Mouse (Mus musculus) kidney, embryonic 16.5 days (tissue): ENCODE data around the gene Map2. TPM values are rescaled to one million over a fixed set of nuclear protein-coding genes. Genes with fewer than 3 reads are reported as not detected.

Source experiments
- ATAC-seq: fragments of 200-750 bp; cut with Nextera tagmentation; 2 replicates; pipeline ENCODE4 v1.8.0; 2017; ENCODE audit warnings: moderate TSS enrichment; ENCODE audit not compliant: low FRiP score, low TSS enrichment
- H3K27ac ChIP-seq: fragments of 300-500 bp; sonication (generic); 2 replicates; pipeline ENCODE4 v1.5.1; 2014; ENCODE audit warnings: low read length
- H3K27me3 ChIP-seq: fragments of 300-500 bp; sonication (generic); 2 replicates; pipeline ENCODE4 v1.6.1; 2014; ENCODE audit warnings: low read length, control low read depth, mixed read lengths; ENCODE audit not compliant: insufficient read depth
- H3K36me3 ChIP-seq: fragments of 300-500 bp; sonication (generic); 2 replicates; pipeline ENCODE4 v1.6.1; 2014; ENCODE audit warnings: low read length, control low read depth, mixed read lengths; ENCODE audit not compliant: insufficient read depth
- H3K4me1 ChIP-seq: fragments of 300-500 bp; sonication (generic); 2 replicates; pipeline ENCODE4 v1.6.1; 2014; ENCODE audit warnings: low read length, control low read depth, mixed read lengths; ENCODE audit not compliant: insufficient read depth
- H3K4me2 ChIP-seq: fragments of 300-500 bp; sonication (generic); replicated peaks from 2 replicates; pipeline ENCODE4 v1.6.1; 2014; ENCODE audit warnings: low read depth, low read length
- H3K4me3 ChIP-seq: fragments of 300-500 bp; sonication (generic); 2 replicates; pipeline ENCODE4 v1.5.1; 2014; ENCODE audit warnings: mild to moderate bottlenecking, low read length
- H3K9ac ChIP-seq: fragments of 300-500 bp; sonication (generic); replicated peaks from 2 replicates; pipeline ENCODE4 v1.6.1; 2014; ENCODE audit warnings: low read length
- H3K9me3 ChIP-seq: fragments of 300-500 bp; sonication (generic); 2 replicates; pipeline ENCODE4 v1.6.1; 2016; ENCODE audit warnings: low read length, control low read depth
- WGBS: fragments of 180-500 bp; shearing (Covaris S2); extraction: QIAGEN DNeasy Blood & Tissue Kit; methylation state at CpG from one replicate; pipeline ENCODE4 v1.1.7; 2014; 5-methylcytosine and 5-hydroxymethylcytosine counted together
- polyA plus RNA-seq: library from polyadenylated mRNA; unstranded; fragments of >200 nt; fragmentation: Nextera tagmentation; extraction: Ambion mirVana; gene quantifications from 2 replicates; pipeline ENCODE4 v1.2.1, GENCODE M21; 2015

Gene Map2
- polyA plus RNA-seq, 1 experiment from 2014 or later, result 6.9 TPM

- WGBS, result 60% methylated on average over 3 of the region's 3 CpGs
- Histone ChIP-seq H3K4me3 (no peak overlapping the region), H3K27me3 (no peaks in the 10 kb centered on the region), H3K9ac (no peak overlapping the region), H3K27ac (no peak overlapping the region), H3K36me3 (no peaks in the 10 kb centered on the region), H3K4me1 (no peaks in the 10 kb centered on the region), H3K9me3 (no peaks in the 10 kb centered on the region), H3K4me2 (no peak overlapping the region)
- no peak for ATAC-seq
Measured at GRCm38 (mm10) chr1:66457747-66458146, 282.7 kb downstream of the Map2 start.

- Histone ChIP-seq H3K9ac (no peak overlapping the region), H3K4me3 (no peak overlapping the region), H3K36me3 (no peaks in the 10 kb centered on the region), H3K27me3 (no peaks in the 10 kb centered on the region), H3K9me3 (no peaks in the 10 kb centered on the region), H3K4me2 (no peak overlapping the region), H3K4me1 (no peaks in the 10 kb centered on the region), H3K27ac (no peak overlapping the region)
- 50% methylated on average over 3 of the region's 3 CpGs for WGBS
- ATAC-seq, result no peak
Measured at GRCm38 (mm10) chr1:66459394-66459793, 284.3 kb downstream of the Map2 start.

GRCm38 (mm10) chr1:66460850-66461249 lies 285.8 kb downstream of the Map2 start:
- no peaks in the 10 kb centered on the region for H3K4me1 ChIP-seq
- H3K9me3 ChIP-seq, result no peaks in the 10 kb centered on the region
- H3K27me3 ChIP-seq, result no peaks in the 10 kb centered on the region
- no peak overlapping the region for H3K4me2 ChIP-seq
- H3K27ac ChIP-seq, result no peak overlapping the region
- no peak overlapping the region for H3K4me3 ChIP-seq
- WGBS, result 80% methylated on average over 4 of the region's 4 CpGs
- ATAC-seq, result no peak
- no peak overlapping the region for H3K9ac ChIP-seq
- no peaks in the 10 kb centered on the region for H3K36me3 ChIP-seq

GRCm38 (mm10) chr1:66467821-66468703 lies 293.0 kb downstream of the Map2 start, which contains the start of gene Unc80:
TSS of gene Unc80 (plus strand) at chr1:66468367.
- Histone ChIP-seq H3K4me1 (peaks cover 10% of the 10 kb centered on the region), H3K9ac (peak within 1 kb of the TSS; percentile 35; the same call in 1 of the 2 replicates), H3K27ac (no peak within 1 kb of the TSS), H3K27me3 (peaks cover 21% of the 10 kb centered on the region; the same call in 1 of the 2 replicates), H3K9me3 (no peaks in the 10 kb centered on the region), H3K4me3 (peak within 1 kb of the TSS; percentile 56), H3K4me2 (peak within 1 kb of the TSS; percentile 95), H3K36me3 (no peaks in the 10 kb centered on the region)
- WGBS, result under 1% methylated on average over 65 of the region's 83 CpGs
- peak; percentile 97 for ATAC-seq

- Histone ChIP-seq H3K9ac (no peak overlapping the region), H3K36me3 (no peaks in the 10 kb centered on the region), H3K27me3 (peaks cover 21% of the 10 kb centered on the region; the same call in 1 of the 2 replicates), H3K4me1 (peaks cover 10% of the 10 kb centered on the region), H3K4me2 (peak overlapping the region; percentile 95), H3K27ac (no peak overlapping the region), H3K4me3 (peak overlapping the region; percentile 56), H3K9me3 (no peaks in the 10 kb centered on the region)
- ATAC-seq, result peak; percentile 47; the same call in 1 of the 2 replicates
- 15% methylated on average over 3 of the region's 3 CpGs for WGBS
Measured at GRCm38 (mm10) chr1:66468704-66469020, 293.6 kb downstream of the Map2 start.

GRCm38 (mm10) chr1:66482751-66483150 lies 307.7 kb downstream of the Map2 start:
- H3K4me2 ChIP-seq, result no peak overlapping the region
- H3K36me3 ChIP-seq, result no peaks in the 10 kb centered on the region
- WGBS, result 94% methylated on average over 3 of the region's 3 CpGs
- H3K27ac ChIP-seq, result no peak overlapping the region
- no peak overlapping the region for H3K9ac ChIP-seq
- ATAC-seq, result no peak
- H3K27me3 ChIP-seq, result no peaks in the 10 kb centered on the region
- no peak overlapping the region for H3K4me3 ChIP-seq
- no peaks in the 10 kb centered on the region for H3K9me3 ChIP-seq
- H3K4me1 ChIP-seq, result no peaks in the 10 kb centered on the region

Other genes with a start within 250 kb of the Map2 start
- not detected in 2 replicates for gene Crygf, start 248.8 kb upstream of the Map2 start, polyA plus RNA-seq